Mouse (Mus musculus) liver, embryonic 16.5 days (tissue): ENCODE data around the gene 2410131K14Rik. TPM values are rescaled to one million over a fixed set of nuclear protein-coding genes. Genes with fewer than 3 reads are reported as not detected.

Source experiments
- ATAC-seq: fragments of 200-750 bp; cut with Nextera tagmentation; 2 replicates; pipeline ENCODE4 v1.8.0; 2017; ENCODE audit warnings: low read depth, mild to moderate bottlenecking, moderate number of reproducible peaks, moderate library complexity
- H3K27ac ChIP-seq: fragments of 300-500 bp; sonication (generic); 2 replicates; pipeline ENCODE4 v1.5.1; 2014; ENCODE audit warnings: mild to moderate bottlenecking, low read length
- H3K27me3 ChIP-seq: fragments of 300-500 bp; sonication (generic); 2 replicates; pipeline ENCODE4 v1.6.1; 2014; ENCODE audit warnings: low read depth, low read length, mixed read lengths; ENCODE audit not compliant: control insufficient read depth, insufficient read depth
- H3K36me3 ChIP-seq: fragments of 300-500 bp; sonication (generic); 2 replicates; pipeline ENCODE4 v1.6.1; 2014; ENCODE audit warnings: mild to moderate bottlenecking; ENCODE audit not compliant: control insufficient read depth, insufficient read depth
- H3K4me1 ChIP-seq: fragments of 300-500 bp; sonication (generic); 2 replicates; pipeline ENCODE4 v1.6.1; 2014; ENCODE audit warnings: low read depth, low read length, mixed read lengths; ENCODE audit not compliant: control insufficient read depth
- H3K4me2 ChIP-seq: fragments of 300-500 bp; sonication (generic); 2 replicates; pipeline ENCODE4 v1.6.1; 2014; ENCODE audit warnings: low read depth, low read length, mixed read lengths
- H3K4me3 ChIP-seq: fragments of 300-500 bp; sonication (generic); 2 replicates; pipeline ENCODE4 v1.5.1; 2014; ENCODE audit warnings: low read depth, mild to moderate bottlenecking, low read length
- H3K9ac ChIP-seq: fragments of 300-500 bp; sonication (generic); 2 replicates; pipeline ENCODE4 v1.6.1; 2014; ENCODE audit warnings: low read depth, low read length
- H3K9me3 ChIP-seq: fragments of 300-500 bp; sonication (generic); replicated peaks from 2 replicates; pipeline ENCODE4 v1.6.1; 2016; ENCODE audit warnings: low read length; ENCODE audit not compliant: control insufficient read depth
- WGBS: fragments of 180-500 bp; shearing (Covaris S2); extraction: QIAGEN DNeasy Blood & Tissue Kit; methylation state at CpG from one replicate; pipeline ENCODE4 v1.1.7; 2014; ENCODE audit not compliant: insufficient replicate concordance; 5-methylcytosine and 5-hydroxymethylcytosine counted together
- polyA plus RNA-seq: library from polyadenylated mRNA; unstranded; fragments of >200 nt; fragmentation: Nextera tagmentation; extraction: Ambion mirVana; gene quantifications from 2 replicates; pipeline ENCODE4 v1.2.1, GENCODE M21; 2015

The 2410131K14Rik gene
- polyA plus RNA-seq, 1 experiment from 2014 or later, result 1.3 TPM

GRCm38 (mm10) chr5:118294086-118294864 lies 49.2 kb downstream of the 2410131K14Rik start:
- H3K9ac ChIP-seq, result no peak overlapping the region
- peak overlapping the region; percentile 55; the same call in 1 of the 2 replicates for H3K27ac ChIP-seq

GRCm38 (mm10) chr5:118294865-118295258 lies 49.8 kb downstream of the 2410131K14Rik start:
- H3K36me3 ChIP-seq, result no peaks in the 10 kb centered on the region
- H3K27me3 ChIP-seq, result no peaks in the 10 kb centered on the region
- WGBS, result 63% methylated on average over 7 of the region's 7 CpGs
- no peak overlapping the region for H3K4me2 ChIP-seq
- ATAC-seq, result no peak
- no peaks in the 10 kb centered on the region for H3K9me3 ChIP-seq
- H3K4me1 ChIP-seq, result peaks cover 5% of the 10 kb centered on the region
- no peak overlapping the region for H3K4me3 ChIP-seq
- no peak overlapping the region for H3K9ac ChIP-seq
- H3K27ac ChIP-seq, result no peak overlapping the region

More at GRCm38 (mm10) chr5:118294086-118294864, 49.2 kb downstream of the 2410131K14Rik start:
- Histone ChIP-seq H3K36me3 (no peaks in the 10 kb centered on the region), H3K4me1 (peaks cover 5% of the 10 kb centered on the region), H3K27me3 (no peaks in the 10 kb centered on the region), H3K9me3 (no peaks in the 10 kb centered on the region), H3K4me2 (0 out of 2 replicates have a peak overlapping the region, but pooled peaks have one; percentile 6), H3K4me3 (peak overlapping the region; percentile 5; the same call in 1 of the 2 replicates)
- ATAC-seq, result peak; percentile 85
- WGBS, result 42% methylated on average over 23 of the region's 23 CpGs

- Histone ChIP-seq H3K9ac (no peak overlapping the region), H3K27me3 (no peaks in the 10 kb centered on the region), H3K27ac (no peak overlapping the region), H3K4me3 (no peak overlapping the region), H3K4me1 (peaks cover 5% of the 10 kb centered on the region), H3K36me3 (no peaks in the 10 kb centered on the region), H3K4me2 (no peak overlapping the region), H3K9me3 (no peaks in the 10 kb centered on the region)
- WGBS, result 57% methylated on average over 12 of the region's 12 CpGs
- ATAC-seq, result no peak
Measured at GRCm38 (mm10) chr5:118297338-118297746, 52.3 kb downstream of the 2410131K14Rik start.

- Histone ChIP-seq H3K4me3 (no peak overlapping the region), H3K9ac (no peak overlapping the region), H3K4me1 (peaks cover 2% of the 10 kb centered on the region), H3K27me3 (no peaks in the 10 kb centered on the region), H3K36me3 (no peaks in the 10 kb centered on the region), H3K9me3 (no peaks in the 10 kb centered on the region), H3K27ac (no peak overlapping the region), H3K4me2 (no peak overlapping the region)
- WGBS, result 65% methylated on average over 11 of the region's 11 CpGs
- ATAC-seq, result no peak
Measured at GRCm38 (mm10) chr5:118299720-118300400, 54.8 kb downstream of the 2410131K14Rik start.

- no peaks in the 10 kb centered on the region for H3K9me3 ChIP-seq
- H3K4me2 ChIP-seq, result no peak overlapping the region
- H3K27ac ChIP-seq, result peak overlapping the region; percentile 70
- H3K9ac ChIP-seq, result no peak overlapping the region
- H3K4me3 ChIP-seq, result no peak overlapping the region
- 47% methylated on average over 9 of the region's 9 CpGs for WGBS
- no peaks in the 10 kb centered on the region; the same call in none of the 2 replicates for H3K4me1 ChIP-seq
- H3K27me3 ChIP-seq, result no peaks in the 10 kb centered on the region
- peak; percentile 93 for ATAC-seq
- H3K36me3 ChIP-seq, result no peaks in the 10 kb centered on the region
Measured at GRCm38 (mm10) chr5:118302466-118303155, 57.6 kb downstream of the 2410131K14Rik start.

- no peak for ATAC-seq
- Histone ChIP-seq H3K4me3 (no peak overlapping the region), H3K9ac (no peak overlapping the region), H3K36me3 (no peaks in the 10 kb centered on the region), H3K27ac (no peak overlapping the region), H3K27me3 (no peaks in the 10 kb centered on the region), H3K4me2 (no peak overlapping the region), H3K4me1 (no peaks in the 10 kb centered on the region; the same call in none of the 2 replicates), H3K9me3 (no peaks in the 10 kb centered on the region)
- 28% methylated on average over 19 of the region's 19 CpGs for WGBS
Measured at GRCm38 (mm10) chr5:118304970-118305618, 60.1 kb downstream of the 2410131K14Rik start.

- Histone ChIP-seq H3K27me3 (no peaks in the 10 kb centered on the region), H3K4me3 (no peak overlapping the region), H3K4me1 (no peaks in the 10 kb centered on the region), H3K36me3 (no peaks in the 10 kb centered on the region), H3K9me3 (no peaks in the 10 kb centered on the region), H3K9ac (no peak overlapping the region), H3K27ac (no peak overlapping the region), H3K4me2 (no peak overlapping the region)
- ATAC-seq, result no peak
- 55% methylated on average over 6 of the region's 6 CpGs for WGBS
Measured at GRCm38 (mm10) chr5:118310389-118310788, 65.4 kb downstream of the 2410131K14Rik start.

GRCm38 (mm10) chr5:118311251-118311650 lies 66.2 kb downstream of the 2410131K14Rik start:
- no peaks in the 10 kb centered on the region for H3K9me3 ChIP-seq
- WGBS, result 50% methylated on average over 10 of the region's 10 CpGs
- no peak for ATAC-seq
- H3K27ac ChIP-seq, result no peak overlapping the region
- no peak overlapping the region for H3K9ac ChIP-seq
- no peak overlapping the region for H3K4me2 ChIP-seq
- no peaks in the 10 kb centered on the region for H3K4me1 ChIP-seq
- no peaks in the 10 kb centered on the region for H3K27me3 ChIP-seq
- no peaks in the 10 kb centered on the region for H3K36me3 ChIP-seq
- no peak overlapping the region for H3K4me3 ChIP-seq
